Mouse (Mus musculus) bone marrow macrophage, adult 2 months (primary cell): ENCODE measurements around the gene Ogfrl1.

Source experiments
- CTCF ChIP-seq: IDR thresholded peaks from 2 replicates; pipeline ENCODE4 v1.5.1; 2012; ENCODE audit warnings: low read depth, mild to moderate bottlenecking, low read length, moderate library complexity
- POLR2A ChIP-seq: IDR thresholded peaks from 2 replicates; pipeline ENCODE4 v1.6.1; 2012; ENCODE audit warnings: mild to moderate bottlenecking, low read depth, low read length, borderline replicate concordance

DNA sequence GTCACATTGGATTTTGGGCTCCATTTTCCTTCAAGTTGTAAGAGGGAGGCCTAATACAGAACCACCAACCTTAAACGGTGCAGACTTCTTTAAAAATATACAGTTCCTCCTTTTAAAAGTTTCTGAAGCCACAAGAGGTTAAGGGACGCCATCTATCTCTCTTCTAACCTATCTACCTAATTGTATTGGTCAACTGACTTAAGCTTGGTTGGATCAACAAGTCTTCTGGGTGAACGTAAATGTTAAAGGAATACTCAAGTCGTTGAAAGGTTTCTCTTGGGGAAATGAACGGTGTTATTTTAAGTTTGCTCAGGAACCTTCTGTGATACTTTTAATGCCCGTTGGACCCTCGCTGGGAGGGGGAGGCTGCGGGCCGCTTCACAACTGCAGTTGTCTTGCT is 15.5 kb downstream of the Ogfrl1 start:
- no peak for TF ChIP-seq POLR2A
- TF ChIP-seq CTCF, result no peak
